Mouse (Mus musculus) spleen, adult 2 months (tissue): ENCODE measurements around the gene Fzd2. TPM values are rescaled to one million over a fixed set of nuclear protein-coding genes. Genes with fewer than 3 reads are reported as not detected.

Experiments
- DNase-seq, 2 experiments: peaks; one replicate each; pipeline versions ENCODE4 v3.0.0 to v3.0.0-alpha.2; 2012 to 2021; ENCODE audit warnings: low spot score in 2 of 2, low read depth in 1 of 2
- H3K27ac ChIP-seq: fragments of 200-500 bp; 2 replicates; pipeline ENCODE4 v1.5.1; 2012; ENCODE audit warnings: low read length, inconsistent platforms; ENCODE audit not compliant: insufficient read depth
- H3K27me3 ChIP-seq: fragments of 200-500 bp; 2 replicates; pipeline ENCODE4 v1.6.1; 2012; ENCODE audit warnings: mild to moderate bottlenecking, moderate library complexity, low read length, inconsistent platforms; ENCODE audit not compliant: control insufficient read depth, insufficient read depth
- H3K36me3 ChIP-seq: fragments of 200-500 bp; 2 replicates; pipeline ENCODE4 v1.6.1; 2012; ENCODE audit warnings: mild to moderate bottlenecking, low read length, inconsistent platforms; ENCODE audit not compliant: control insufficient read depth, insufficient read depth
- H3K4me1 ChIP-seq: fragments of 200-500 bp; 2 replicates; pipeline ENCODE4 v1.6.1; 2011; ENCODE audit warnings: inconsistent platforms; ENCODE audit not compliant: control insufficient read depth, insufficient read depth, insufficient read length
- H3K4me3 ChIP-seq: fragments of 200-500 bp; 2 replicates; pipeline ENCODE4 v1.5.1; 2011; ENCODE audit warnings: mild to moderate bottlenecking, inconsistent platforms; ENCODE audit not compliant: insufficient read depth, insufficient read length; ENCODE audit errors: extremely low read depth
- CTCF ChIP-seq: fragments of 200-500 bp; IDR thresholded peaks from 2 replicates; pipeline ENCODE4 v1.5.1; 2011; ENCODE audit warnings: mild to moderate bottlenecking, inconsistent platforms; ENCODE audit not compliant: insufficient read depth, insufficient read length, insufficient replicate concordance; ENCODE audit errors: extremely low read depth
- POLR2A ChIP-seq: fragments of 200-500 bp; IDR thresholded peaks from 2 replicates; pipeline ENCODE4 v1.6.1; 2011; ENCODE audit warnings: low read depth, low read length, inconsistent platforms
- WGBS: fragments of 180-500 bp; shearing (Covaris S2); methylation state at CpG from one replicate; pipeline ENCODE4 v1.1.7; 2018; 5-methylcytosine and 5-hydroxymethylcytosine counted together
- polyA plus RNA-seq: library from polyadenylated mRNA; depleted of rRNA; stranded (reverse); fragments of >200 nt; gene quantifications from 2 replicates; pipeline ENCODE4 v1.2.3, GENCODE M21; 2012

The Fzd2 gene
- polyA plus RNA-seq, 1 experiment = 2.9 TPM

GRCm38 (mm10) chr11:102624888-102625407, 20.8 kb downstream of the Fzd2 start:
- Histone ChIP-seq H3K4me1 (no peaks in the 10 kb centered on the region), H3K27ac (no peak overlapping the region), H3K36me3 (no peaks in the 10 kb centered on the region), H3K4me3 (no peak overlapping the region), H3K27me3 (no peaks in the 10 kb centered on the region)
- DNase-seq = no peak
- 70% methylated on average over 14 of the region's 14 CpGs for WGBS
- TF ChIP-seq POLR2A (no peak), CTCF (no peak)

DNA sequence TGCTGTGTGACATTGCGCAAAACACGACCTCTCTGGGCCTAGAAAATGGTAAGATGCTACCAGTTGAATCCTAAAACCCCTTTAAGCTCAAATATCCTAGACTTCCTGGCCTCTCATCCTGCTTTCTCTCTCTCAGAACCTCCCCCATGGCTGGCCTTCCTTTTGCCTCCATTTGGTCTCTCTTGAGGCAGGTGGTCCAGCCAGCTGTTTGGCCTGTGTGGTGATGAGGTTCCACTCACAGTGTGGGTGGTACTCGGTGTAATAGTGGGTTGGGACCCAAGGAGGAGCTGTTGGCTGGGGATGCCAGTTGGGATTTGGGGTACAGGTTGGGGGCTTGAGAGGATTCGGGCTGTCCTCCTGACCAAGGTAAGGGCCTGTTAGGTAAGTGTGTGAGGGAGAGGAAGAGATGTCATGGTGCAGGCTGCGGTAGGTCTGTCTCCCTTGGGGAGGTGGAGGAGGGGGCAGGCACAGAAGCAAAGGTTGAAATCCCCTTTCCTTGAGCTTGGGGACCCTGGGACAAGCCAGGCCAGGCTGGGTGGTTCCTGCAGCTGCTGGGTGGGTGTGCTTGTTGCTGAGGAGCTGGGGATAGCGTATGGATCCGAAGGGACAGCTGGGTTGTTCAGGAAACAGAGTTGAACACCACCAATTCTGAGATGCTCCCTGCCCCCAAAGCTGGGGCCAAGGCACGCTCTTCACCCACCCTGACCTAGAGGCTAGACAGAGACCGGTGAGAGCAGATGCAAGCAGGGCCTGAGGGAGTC, 23.2 kb downstream of the Fzd2 start:
- Histone ChIP-seq H3K27ac (no peak overlapping the region), H3K27me3 (no peaks in the 10 kb centered on the region), H3K36me3 (no peaks in the 10 kb centered on the region), H3K4me3 (no peak overlapping the region), H3K4me1 (no peaks in the 10 kb centered on the region)
- DNase-seq = no peak
- WGBS = 88% methylated on average over 9 of the region's 9 CpGs
- TF ChIP-seq POLR2A (no peak), CTCF (no peak)

GRCm38 (mm10) chr11:102628529-102628928, 24.3 kb downstream of the Fzd2 start:
- no peaks in the 10 kb centered on the region for H3K4me1 ChIP-seq
- H3K27me3 ChIP-seq = no peaks in the 10 kb centered on the region
- no peak overlapping the region for H3K27ac ChIP-seq
- no peak for DNase-seq
- TF ChIP-seq CTCF (no peak), POLR2A (no peak)
- no peaks in the 10 kb centered on the region for H3K36me3 ChIP-seq
- H3K4me3 ChIP-seq = no peak overlapping the region
- 85% methylated on average over 9 of the region's 9 CpGs for WGBS

DNA sequence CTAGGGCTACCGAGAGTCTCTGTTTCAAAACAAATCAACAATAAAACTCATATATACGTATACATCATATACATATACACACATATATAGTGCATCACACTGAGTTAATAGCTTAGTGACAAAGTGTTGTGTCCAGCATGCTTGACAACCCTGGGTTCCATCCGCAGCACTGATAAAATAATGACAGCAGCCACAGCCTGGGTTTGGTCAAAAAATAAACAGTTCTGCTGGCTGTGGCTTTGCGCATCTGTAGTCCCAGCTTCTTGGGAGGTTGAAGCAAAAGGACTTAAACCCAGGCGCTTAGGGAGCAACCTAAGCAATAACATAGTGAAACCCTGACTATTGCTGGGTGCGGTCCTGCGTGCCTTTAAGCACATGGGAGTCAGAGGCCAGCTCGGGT, 25.2 kb downstream of the Fzd2 start:
- no peak for DNase-seq
- Histone ChIP-seq H3K27ac (no peak overlapping the region), H3K4me3 (no peak overlapping the region), H3K36me3 (no peaks in the 10 kb centered on the region), H3K4me1 (no peaks in the 10 kb centered on the region), H3K27me3 (no peaks in the 10 kb centered on the region)
- no peak for TF ChIP-seq CTCF
- TF ChIP-seq POLR2A = no peak
- 87% methylated on average over 8 of the region's 8 CpGs for WGBS

DNA sequence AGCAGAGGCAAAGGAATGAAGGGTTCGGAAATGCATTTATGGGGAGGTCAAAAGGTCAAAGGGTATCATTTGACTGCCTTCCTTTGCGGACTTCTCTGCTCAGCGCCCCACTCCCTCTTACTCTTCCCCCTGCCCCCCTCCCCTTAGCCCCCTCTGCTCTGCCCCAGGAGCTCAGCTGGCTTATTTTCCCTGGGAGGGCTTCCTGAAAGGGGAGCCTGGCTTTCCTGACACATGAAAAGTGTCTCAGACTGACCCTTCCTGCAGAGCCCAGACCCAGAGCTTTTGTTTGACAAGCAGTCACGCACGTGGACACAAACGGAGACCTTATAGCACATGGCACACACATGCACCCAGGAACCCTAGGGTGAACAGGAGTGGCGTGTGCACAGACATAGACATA, 26.5 kb downstream of the Fzd2 start:
- H3K27me3 ChIP-seq = no peaks in the 10 kb centered on the region
- TF ChIP-seq POLR2A (no peak), CTCF (no peak)
- H3K4me1 ChIP-seq = no peaks in the 10 kb centered on the region
- 85% methylated on average over 7 of the region's 7 CpGs for WGBS
- H3K4me3 ChIP-seq = no peak overlapping the region
- no peak overlapping the region for H3K27ac ChIP-seq
- no peak for DNase-seq
- H3K36me3 ChIP-seq = no peaks in the 10 kb centered on the region

- H3K27me3 ChIP-seq = no peaks in the 10 kb centered on the region
- no peak overlapping the region for H3K4me3 ChIP-seq
- DNase-seq = no peak
- no peaks in the 10 kb centered on the region for H3K4me1 ChIP-seq
- H3K27ac ChIP-seq = no peak overlapping the region
- H3K36me3 ChIP-seq = no peaks in the 10 kb centered on the region
- 85% methylated on average over 5 of the region's 5 CpGs for WGBS
- TF ChIP-seq CTCF = no peak
- no peak for TF ChIP-seq POLR2A
Observed at GRCm38 (mm10) chr11:102631203-102631602, 27.0 kb downstream of the Fzd2 start.

DNA sequence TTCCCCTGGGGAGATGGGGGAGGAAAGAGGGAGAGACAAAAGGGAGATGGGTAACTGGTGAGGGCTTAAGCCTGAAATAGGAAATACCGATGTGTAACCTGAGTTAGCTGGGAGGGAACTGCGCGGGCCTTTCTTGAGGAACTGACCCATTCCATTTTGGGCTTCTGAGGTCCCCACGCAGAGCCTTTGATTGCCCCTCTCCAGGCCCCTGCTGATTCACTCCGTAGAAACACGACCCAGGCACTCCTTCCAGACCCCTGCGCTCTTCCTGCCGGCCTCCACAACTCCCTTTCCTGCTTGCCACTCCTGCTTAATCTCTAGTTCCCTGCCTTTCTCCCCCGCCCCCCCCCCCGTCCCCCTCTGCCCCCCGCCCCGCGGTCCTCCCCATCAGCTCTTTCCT, 28.5 kb downstream of the Fzd2 start:
- WGBS = 13% methylated on average over 8 of the region's 13 CpGs
- no peak overlapping the region for H3K27ac ChIP-seq
- DNase-seq = no peak
- no peak for TF ChIP-seq CTCF
- no peaks in the 10 kb centered on the region for H3K4me1 ChIP-seq
- no peaks in the 10 kb centered on the region for H3K36me3 ChIP-seq
- H3K27me3 ChIP-seq = no peaks in the 10 kb centered on the region
- no peak overlapping the region for H3K4me3 ChIP-seq
